Mouse (Mus musculus) ES-E14 (cell line): ENCODE measurements around the gene Notch2. TPM values are rescaled to one million over a fixed set of nuclear protein-coding genes. Genes with fewer than 3 reads are reported as not detected.

Source experiments
- DNase-seq: peaks from one replicate; pipeline ENCODE4 v3.0.0-alpha.2; 2013; ENCODE audit warnings: low read depth, low spot score
- H3K27ac ChIP-seq: 2 replicates; pipeline ENCODE4 v1.5.1; 2012; ENCODE audit warnings: low read depth, mild to moderate bottlenecking, low read length, moderate library complexity, mixed read lengths; ENCODE audit not compliant: poor library complexity, insufficient read depth, severe bottlenecking
- H3K36me3 ChIP-seq: 2 replicates; pipeline ENCODE4 v1.6.1; 2012; ENCODE audit warnings: mild to moderate bottlenecking, low read length, moderate library complexity, mixed read lengths; ENCODE audit not compliant: control insufficient read depth, poor library complexity, insufficient read depth, severe bottlenecking
- H3K4me1 ChIP-seq, 2 experiments: fragments of 150-350 bp in 1 of 2; sonication (generic) in 1 of 2; 2 replicates each; pipeline ENCODE4 v1.6.1; 2012; ENCODE audit warnings: low read length in 2 of 2, mild to moderate bottlenecking in 1 of 2, mixed read lengths in 1 of 2; ENCODE audit not compliant: control insufficient read depth in 2 of 2, insufficient read depth in 2 of 2, poor library complexity in 1 of 2
- H3K4me3 ChIP-seq, 2 experiments: fragments of 150-350 bp in 1 of 2; sonication (generic) in 1 of 2; 2 replicates each; pipeline ENCODE4 v1.5.1; 2012; ENCODE audit warnings: low read length in 2 of 2, low read depth in 1 of 2, mild to moderate bottlenecking in 1 of 2, mixed read lengths in 1 of 2; ENCODE audit not compliant: insufficient read depth in 1 of 2, poor library complexity in 1 of 2, severe bottlenecking in 1 of 2
- H3K9ac ChIP-seq: 2 replicates; pipeline ENCODE4 v1.6.1; 2012; ENCODE audit warnings: low read depth, mild to moderate bottlenecking, low read length, mixed read lengths; ENCODE audit not compliant: poor library complexity, insufficient read depth, severe bottlenecking
- H3K9me3 ChIP-seq: fragments of 150-350 bp; sonication (generic); 2 replicates; pipeline ENCODE4 v1.6.1; 2012; ENCODE audit warnings: low read depth, mild to moderate bottlenecking, low read length; ENCODE audit not compliant: control insufficient read depth, insufficient read depth
- CHD2 ChIP-seq: IDR thresholded peaks from 2 replicates; pipeline ENCODE4 v1.6.1; 2014; ENCODE audit warnings: mild to moderate bottlenecking, low read depth, low read length, inconsistent platforms
- HCFC1 ChIP-seq: IDR thresholded peaks from 2 replicates; pipeline ENCODE4 v1.6.1; 2012; ENCODE audit warnings: low read length, inconsistent platforms, borderline replicate concordance; ENCODE audit not compliant: insufficient read depth
- MAFK ChIP-seq: IDR thresholded peaks from 2 replicates; pipeline ENCODE4 v1.6.1; 2014; ENCODE audit warnings: mild to moderate bottlenecking, low read depth, low read length, inconsistent platforms; ENCODE audit not compliant: insufficient read depth
- ZC3H11A ChIP-seq: IDR thresholded peaks from 2 replicates; pipeline ENCODE4 v1.6.1; 2012; ENCODE audit warnings: low read depth, mild to moderate bottlenecking, inconsistent platforms, low read length, borderline replicate concordance
- ZNF384 ChIP-seq: IDR thresholded peaks from 2 replicates; pipeline ENCODE4 v1.6.1; 2012; ENCODE audit warnings: low read depth, low read length, inconsistent platforms
- in situ Hi-C, 2 experiments: fragments of 600-800 bp; cut with MboI; formaldehyde crosslinking; loops; one replicate each; pipeline ENCODE4 v1.15.1; 2025; ENCODE audit warnings: low sequenced_read_pairs in 2 of 2, inconsistent platforms in 1 of 2; ENCODE audit not compliant: unreplicated experiment in 2 of 2
- total RNA-seq: library from RNA; depleted of rRNA; stranded (reverse); fragments of 300-350 nt; gene quantifications from 2 replicates; pipeline ENCODE4 v1.2.3, GENCODE M21; 2012

Notch2 gene
- total RNA-seq, 1 experiment, result 41.5 TPM

DNA sequence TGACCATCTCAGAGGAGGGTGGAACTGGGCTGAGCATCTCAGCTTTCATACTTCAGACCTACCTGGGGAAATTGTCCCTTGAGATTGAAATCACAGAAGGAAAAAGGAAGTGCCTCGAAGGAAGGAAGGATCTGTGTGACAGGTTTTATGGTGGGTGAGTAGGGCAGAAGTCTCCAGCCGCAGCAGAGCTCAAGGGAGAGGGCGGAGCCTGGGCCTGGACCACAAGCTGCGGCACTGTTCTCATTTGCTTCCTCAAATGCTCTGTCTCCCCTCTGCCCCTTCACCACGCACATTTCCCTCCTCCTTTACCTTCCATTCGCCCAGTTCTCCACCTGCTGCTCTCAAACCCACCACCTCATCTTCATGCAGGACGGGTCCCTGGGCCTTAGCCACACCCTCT is 42.2 kb upstream of the Notch2 start:
- TF ChIP-seq HCFC1 (no peak), MAFK (no peak), CHD2 (no peak), ZC3H11A (no peak), ZNF384 (no peak)
- no peak overlapping the region for H3K27ac ChIP-seq

DNA sequence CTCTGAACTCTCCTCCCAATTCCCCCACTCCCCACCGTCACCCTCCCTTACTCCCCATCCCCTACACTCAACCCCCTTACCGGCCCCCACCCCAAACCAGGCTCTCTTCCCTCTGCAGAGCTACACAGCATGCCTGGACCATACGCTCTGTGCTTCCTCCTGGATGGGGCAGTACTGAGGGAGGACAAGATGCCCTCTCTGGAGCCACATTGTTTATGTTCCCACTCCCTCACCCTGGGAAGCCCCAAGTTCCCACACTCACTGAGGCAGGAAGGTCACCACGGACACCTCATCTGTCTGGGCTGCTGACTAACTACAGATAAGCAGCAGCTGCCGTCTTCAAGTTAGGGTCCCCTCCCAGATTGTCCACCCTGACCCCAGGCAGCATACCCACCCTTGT is 41.1 kb upstream of the Notch2 start:
- H3K27ac ChIP-seq, result no peak overlapping the region
- no peak overlapping the region for H3K4me3 ChIP-seq
- H3K4me1 ChIP-seq, result no peaks in the 10 kb centered on the region
- H3K9me3 ChIP-seq, result no peaks in the 10 kb centered on the region
- H3K9ac ChIP-seq, result no peak overlapping the region
- H3K36me3 ChIP-seq, result no peaks in the 10 kb centered on the region
- in situ Hi-C loops, result no loop called here
- DNase-seq, result no peak
- TF ChIP-seq MAFK, result no peak
- no peak for TF ChIP-seq ZNF384
- TF ChIP-seq CHD2, result no peak
- no peak for TF ChIP-seq ZC3H11A
- TF ChIP-seq HCFC1, result no peak

More for the DNA sequence above, 42.2 kb upstream of the Notch2 start:
- Histone ChIP-seq H3K9me3 (no peaks in the 10 kb centered on the region), H3K9ac (no peak overlapping the region), H3K4me3 (no peak overlapping the region), H3K4me1 (no peaks in the 10 kb centered on the region), H3K36me3 (no peaks in the 10 kb centered on the region)
- in situ Hi-C loops, result no loop called here
- DNase-seq, result no peak

DNA sequence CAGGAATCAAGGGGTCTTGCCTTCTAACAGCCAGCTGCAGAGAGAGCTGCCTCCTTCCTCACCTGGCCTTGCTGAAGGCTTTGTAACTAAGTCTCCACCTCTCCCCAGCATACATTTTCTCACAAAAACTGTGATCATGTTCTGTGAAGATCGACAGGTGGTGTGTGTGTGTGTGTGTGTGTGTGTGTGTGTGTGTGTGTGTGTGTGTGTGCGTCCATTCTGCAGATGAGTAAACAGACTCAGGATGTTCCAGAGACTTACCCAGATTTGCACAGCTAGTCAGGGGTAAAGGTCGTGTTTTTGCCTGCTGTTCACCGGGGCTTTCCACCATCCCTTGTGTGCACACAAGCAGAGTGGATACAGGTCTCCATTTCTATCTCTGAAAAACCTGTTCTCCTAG is 40.6 kb upstream of the Notch2 start:
- H3K36me3 ChIP-seq, result no peaks in the 10 kb centered on the region
- in situ Hi-C loops, result no loop called here
- H3K9ac ChIP-seq, result no peak overlapping the region
- no peak overlapping the region for H3K4me3 ChIP-seq
- DNase-seq, result no peak
- no peaks in the 10 kb centered on the region for H3K9me3 ChIP-seq
- H3K4me1 ChIP-seq, result peaks cover 0 to 2% of the 10 kb centered on the region in 2 experiments; a peak in 1 of 4 replicates
- H3K27ac ChIP-seq, result no peak overlapping the region
- TF ChIP-seq MAFK (no peak), CHD2 (no peak), ZC3H11A (no peak), ZNF384 (no peak), HCFC1 (no peak)

DNA sequence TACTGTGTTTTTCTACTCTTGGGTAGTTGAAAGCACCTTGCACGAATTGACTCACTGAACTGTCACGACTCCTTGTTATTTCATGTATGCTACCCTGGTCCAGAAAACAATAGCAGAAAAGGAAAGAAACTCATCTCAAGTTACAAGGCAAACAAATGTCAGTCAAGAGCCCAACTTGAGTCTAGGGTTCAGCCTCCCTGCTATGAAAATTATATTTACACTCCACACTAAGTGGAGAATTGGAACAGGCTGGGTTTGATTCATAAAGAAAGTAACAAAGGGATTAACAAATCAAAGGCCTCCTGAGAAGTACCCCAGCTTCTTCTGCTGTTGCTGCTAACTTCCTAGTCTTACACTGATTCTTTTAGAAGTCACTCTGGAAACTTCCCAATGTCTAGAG is 40.0 kb upstream of the Notch2 start:
- Histone ChIP-seq H3K4me3 (no peak overlapping the region), H3K9me3 (no peaks in the 10 kb centered on the region), H3K9ac (no peak overlapping the region), H3K36me3 (no peaks in the 10 kb centered on the region), H3K27ac (no peak overlapping the region), H3K4me1 (peaks cover 0 to 5% of the 10 kb centered on the region in 2 experiments; a peak in 1 of 4 replicates)
- TF ChIP-seq MAFK (no peak), CHD2 (no peak), ZNF384 (no peak), ZC3H11A (no peak), HCFC1 (no peak)
- in situ Hi-C loops, result no loop called here
- no peak for DNase-seq

DNA sequence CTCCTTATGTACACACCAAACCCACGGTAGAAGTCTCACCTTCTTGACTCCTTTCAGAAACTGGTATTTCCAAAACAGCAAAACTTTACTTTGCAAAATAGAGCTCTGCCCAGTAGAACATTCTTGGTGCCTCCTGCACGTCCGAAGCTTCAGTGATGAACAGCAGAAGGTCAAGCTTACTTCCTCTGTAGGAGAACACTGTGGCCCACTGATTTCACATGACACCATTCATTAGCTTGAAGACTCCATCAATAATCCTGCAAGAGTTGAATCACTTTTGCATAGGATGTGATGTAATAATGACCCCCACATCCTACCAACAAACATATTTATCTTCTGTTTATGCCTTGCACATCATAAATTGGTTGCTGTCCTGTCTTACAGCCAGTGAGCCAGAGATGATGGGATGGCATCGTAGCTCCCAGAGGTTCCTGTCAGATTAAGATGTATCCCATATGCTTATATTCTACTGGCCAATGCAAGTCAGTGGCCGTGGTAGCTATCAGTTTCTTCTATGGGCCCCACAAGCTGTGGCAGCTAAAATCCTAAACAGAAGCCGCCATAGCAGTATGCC is 39.0 kb upstream of the Notch2 start:
- H3K4me1 ChIP-seq, result peaks cover 0 to 8% of the 10 kb centered on the region in 2 experiments; a peak in 1 of 4 replicates
- H3K36me3 ChIP-seq, result no peaks in the 10 kb centered on the region
- no peak overlapping the region for H3K27ac ChIP-seq
- DNase-seq, result no peak
- no peaks in the 10 kb centered on the region for H3K9me3 ChIP-seq
- no peak overlapping the region for H3K9ac ChIP-seq
- no peak overlapping the region for H3K4me3 ChIP-seq
- in situ Hi-C loops, result no loop called here
- TF ChIP-seq HCFC1, result no peak
- no peak for TF ChIP-seq ZC3H11A
- TF ChIP-seq CHD2, result no peak
- TF ChIP-seq ZNF384, result no peak
- no peak for TF ChIP-seq MAFK
